Mouse (Mus musculus) olfactory bulb, adult 2 months (tissue): ENCODE results near the gene Prkra.

Experiments used
- CTCF ChIP-seq: fragments of 200-500 bp; IDR thresholded peaks from 2 replicates; pipeline ENCODE4 v1.5.1; 2012; ENCODE audit warnings: low read depth, mild to moderate bottlenecking, low read length, moderate library complexity; ENCODE audit not compliant: insufficient read depth
- POLR2A ChIP-seq: fragments of 200-500 bp; IDR thresholded peaks from 2 replicates; pipeline ENCODE4 v1.6.1; 2012; ENCODE audit warnings: mild to moderate bottlenecking, low read depth, low read length, moderate library complexity; ENCODE audit not compliant: insufficient read depth

GRCm38 (mm10) chr2:76630293-76630692 is 17.5 kb downstream of the Prkra start:
- TF ChIP-seq POLR2A: no peak
- TF ChIP-seq CTCF: no peak
